Mouse (Mus musculus): ENCODE data around the gene Dock7. TPM values are rescaled to one million over a fixed set of nuclear protein-coding genes. Genes with fewer than 3 reads are reported as not detected.

Dock7 gene
- polyA plus RNA-seq, 1 experiment from 2014 or later, result 38.9 TPM

- H3K9ac ChIP-seq (ENCODE audit: low read depth, low read length), result peak overlapping the region; percentile 90
- no peaks in the 10 kb centered on the region for H3K9me3 ChIP-seq (replicated peaks; ENCODE audit: low read length)
- no peak for TF ChIP-seq CTCF (IDR thresholded peaks at IDR 0.05; ENCODE audit: low read depth)
- ATAC-seq (replicated peaks; ENCODE audit: low FRiP score, low read depth) (peak; percentile 97), DNase-seq (ENCODE audit: low spot score) (peak; percentile 100)
- peak overlapping the region; percentile 61 for H3K4me2 ChIP-seq (ENCODE audit: low read length)
- under 1% methylated on average over 53 of the region's 53 CpGs for WGBS
- peak overlapping the region; percentile 93 for H3K4me3 ChIP-seq (replicated peaks; ENCODE audit: low read depth, low read length)
- peak overlapping the region; percentile 100 for H3K27ac ChIP-seq
- H3K36me3 ChIP-seq (ENCODE audit: insufficient read depth, low read length), result no peaks in the 10 kb centered on the region
- H3K27me3 ChIP-seq (ENCODE audit: insufficient read depth, low read length), result no peaks in the 10 kb centered on the region
- peaks cover 12% of the 10 kb centered on the region; the same call in 1 of the 2 replicates for H3K4me1 ChIP-seq (replicated peaks; ENCODE audit: insufficient read depth, low read length)
Observed at GRCm38 (mm10) chr4:98922643-98923567, 197.8 kb downstream of the Dock7 start.

DNA sequence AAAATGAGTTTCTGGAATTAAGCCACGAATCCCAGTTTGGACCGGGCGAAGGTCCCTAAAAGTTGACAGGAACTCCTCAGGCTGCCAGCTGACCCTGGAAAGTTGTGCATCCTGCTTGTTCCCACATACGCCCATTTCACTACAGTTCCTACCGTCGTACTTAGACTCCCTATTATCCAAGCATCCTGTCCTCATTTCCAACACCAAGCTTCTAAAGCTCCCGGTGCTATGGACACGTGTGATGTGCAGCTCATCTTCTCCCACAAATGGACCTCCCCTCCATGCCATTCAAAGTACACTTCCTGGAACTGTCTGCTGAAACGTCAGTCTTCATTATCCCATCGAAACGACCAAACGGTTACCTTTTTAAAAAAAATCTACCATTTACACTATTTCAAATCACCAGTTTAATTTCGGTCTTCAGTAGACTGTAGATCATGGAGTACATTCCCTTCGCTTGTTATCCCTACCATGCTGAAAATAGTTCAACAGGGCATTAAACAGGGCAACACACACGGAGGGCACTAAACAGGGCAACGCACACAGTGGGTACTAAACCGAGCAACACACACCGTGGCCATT, 198.6 kb downstream of the Dock7 start:
- no peaks in the 10 kb centered on the region for H3K27me3 ChIP-seq (ENCODE audit: insufficient read depth, low read length)
- H3K9me3 ChIP-seq (replicated peaks; ENCODE audit: low read length), result no peaks in the 10 kb centered on the region
- H3K9ac ChIP-seq (ENCODE audit: low read depth, low read length), result peak overlapping the region; percentile 75
- 12% methylated on average over 18 of the region's 18 CpGs for WGBS
- no peaks in the 10 kb centered on the region for H3K36me3 ChIP-seq (ENCODE audit: insufficient read depth, low read length)
- DNase-seq (ENCODE audit: low spot score) (peak; percentile 40), ATAC-seq (replicated peaks; ENCODE audit: low FRiP score, low read depth) (peak; percentile 3; the same call in 1 of the 2 replicates)
- H3K4me1 ChIP-seq (replicated peaks; ENCODE audit: insufficient read depth, low read length), result peaks cover 12% of the 10 kb centered on the region; the same call in 1 of the 2 replicates
- H3K4me2 ChIP-seq (ENCODE audit: low read length), result peak overlapping the region; percentile 61
- peak overlapping the region; percentile 93 for H3K4me3 ChIP-seq (replicated peaks; ENCODE audit: low read depth, low read length)
- no peak for TF ChIP-seq CTCF (IDR thresholded peaks at IDR 0.05; ENCODE audit: low read depth)
- peak overlapping the region; percentile 94 for H3K27ac ChIP-seq

GRCm38 (mm10) chr4:98920896-98921295, 199.8 kb downstream of the Dock7 start:
- no peak for TF ChIP-seq CTCF (IDR thresholded peaks at IDR 0.05; ENCODE audit: low read depth)
- H3K4me2 ChIP-seq (ENCODE audit: low read length), result no peak overlapping the region
- H3K4me1 ChIP-seq (replicated peaks; ENCODE audit: insufficient read depth, low read length), result peaks cover 11% of the 10 kb centered on the region; the same call in 1 of the 2 replicates
- no peak for ATAC-seq (replicated peaks; ENCODE audit: low FRiP score, low read depth)
- no peaks in the 10 kb centered on the region for H3K36me3 ChIP-seq (ENCODE audit: insufficient read depth, low read length)
- no peaks in the 10 kb centered on the region for H3K9me3 ChIP-seq (replicated peaks; ENCODE audit: low read length)
- H3K4me3 ChIP-seq (replicated peaks; ENCODE audit: low read depth, low read length), result no peak overlapping the region
- H3K27me3 ChIP-seq (ENCODE audit: insufficient read depth, low read length), result no peaks in the 10 kb centered on the region
- no peak for DNase-seq (ENCODE audit: low spot score)
- H3K27ac ChIP-seq, result no peak overlapping the region
- H3K9ac ChIP-seq (ENCODE audit: low read depth, low read length), result no peak overlapping the region
- 91% methylated on average over 4 of the region's 4 CpGs for WGBS

GRCm38 (mm10) chr4:98918204-98918603, 202.5 kb downstream of the Dock7 start:
- TF ChIP-seq CTCF (IDR thresholded peaks at IDR 0.05; ENCODE audit: low read depth), result no peak
- WGBS, result 81% methylated on average over 1 of the region's 1 CpGs
- H3K9ac ChIP-seq (ENCODE audit: low read depth, low read length), result no peak overlapping the region
- DNase-seq (ENCODE audit: low spot score), result no peak
- no peak overlapping the region for H3K27ac ChIP-seq
- H3K4me3 ChIP-seq (replicated peaks; ENCODE audit: low read depth, low read length), result no peak overlapping the region
- H3K4me2 ChIP-seq (ENCODE audit: low read length), result no peak overlapping the region
- H3K27me3 ChIP-seq (ENCODE audit: insufficient read depth, low read length), result no peaks in the 10 kb centered on the region
- no peak for ATAC-seq (replicated peaks; ENCODE audit: low FRiP score, low read depth)
- H3K9me3 ChIP-seq (replicated peaks; ENCODE audit: low read length), result no peaks in the 10 kb centered on the region
- peaks cover 4% of the 10 kb centered on the region; the same call in 1 of the 2 replicates for H3K4me1 ChIP-seq (replicated peaks; ENCODE audit: insufficient read depth, low read length)
- H3K36me3 ChIP-seq (ENCODE audit: insufficient read depth, low read length), result no peaks in the 10 kb centered on the region

- DNase-seq (ENCODE audit: low spot score), result no peak
- ATAC-seq (replicated peaks; ENCODE audit: low FRiP score, low read depth), result no peak
- H3K9me3 ChIP-seq (replicated peaks; ENCODE audit: low read length), result no peaks in the 10 kb centered on the region
- H3K27me3 ChIP-seq (ENCODE audit: insufficient read depth, low read length), result no peaks in the 10 kb centered on the region
- H3K36me3 ChIP-seq (ENCODE audit: insufficient read depth, low read length), result no peaks in the 10 kb centered on the region
- H3K27ac ChIP-seq, result no peak overlapping the region
- no peak overlapping the region for H3K4me2 ChIP-seq (ENCODE audit: low read length)
- H3K4me3 ChIP-seq (replicated peaks; ENCODE audit: low read depth, low read length), result no peak overlapping the region
- no peak overlapping the region for H3K9ac ChIP-seq (ENCODE audit: low read depth, low read length)
- TF ChIP-seq CTCF (IDR thresholded peaks at IDR 0.05; ENCODE audit: low read depth), result no peak
- H3K4me1 ChIP-seq (replicated peaks; ENCODE audit: insufficient read depth, low read length), result peaks cover 4% of the 10 kb centered on the region; the same call in 1 of the 2 replicates
- 47% methylated on average over 2 of the region's 2 CpGs for WGBS
Observed at GRCm38 (mm10) chr4:98917724-98918123, 203.0 kb downstream of the Dock7 start.

GRCm38 (mm10) chr4:98910246-98910645, 210.5 kb downstream of the Dock7 start:
- Histone ChIP-seq H3K9me3 (replicated peaks; ENCODE audit: low read length) (no peaks in the 10 kb centered on the region), H3K9ac (ENCODE audit: low read depth, low read length) (no peak overlapping the region), H3K4me3 (replicated peaks; ENCODE audit: low read depth, low read length) (no peak overlapping the region), H3K36me3 (ENCODE audit: insufficient read depth, low read length) (no peaks in the 10 kb centered on the region), H3K4me2 (ENCODE audit: low read length) (no peak overlapping the region), H3K4me1 (replicated peaks; ENCODE audit: insufficient read depth, low read length) (no peaks in the 10 kb centered on the region), H3K27ac (no peak overlapping the region), H3K27me3 (ENCODE audit: insufficient read depth, low read length) (no peaks in the 10 kb centered on the region)
- WGBS, result 84% methylated on average over 5 of the region's 5 CpGs
- DNase-seq (ENCODE audit: low spot score) (no peak), ATAC-seq (replicated peaks; ENCODE audit: low FRiP score, low read depth) (no peak)
- no peak for TF ChIP-seq CTCF (IDR thresholded peaks at IDR 0.05; ENCODE audit: low read depth)
